Mouse (Mus musculus): ENCODE results near the gene Zkscan5. TPM values are rescaled to one million over a fixed set of nuclear protein-coding genes. Genes with fewer than 3 reads are reported as not detected.
A peak's percentile ranks its signal among the peaks of the same experiment; 100 is the strongest.

The Zkscan5 gene
- total and polyA plus RNA-seq, 2 experiments from 2014 or later: 8.6 to 17.0 TPM

DNA sequence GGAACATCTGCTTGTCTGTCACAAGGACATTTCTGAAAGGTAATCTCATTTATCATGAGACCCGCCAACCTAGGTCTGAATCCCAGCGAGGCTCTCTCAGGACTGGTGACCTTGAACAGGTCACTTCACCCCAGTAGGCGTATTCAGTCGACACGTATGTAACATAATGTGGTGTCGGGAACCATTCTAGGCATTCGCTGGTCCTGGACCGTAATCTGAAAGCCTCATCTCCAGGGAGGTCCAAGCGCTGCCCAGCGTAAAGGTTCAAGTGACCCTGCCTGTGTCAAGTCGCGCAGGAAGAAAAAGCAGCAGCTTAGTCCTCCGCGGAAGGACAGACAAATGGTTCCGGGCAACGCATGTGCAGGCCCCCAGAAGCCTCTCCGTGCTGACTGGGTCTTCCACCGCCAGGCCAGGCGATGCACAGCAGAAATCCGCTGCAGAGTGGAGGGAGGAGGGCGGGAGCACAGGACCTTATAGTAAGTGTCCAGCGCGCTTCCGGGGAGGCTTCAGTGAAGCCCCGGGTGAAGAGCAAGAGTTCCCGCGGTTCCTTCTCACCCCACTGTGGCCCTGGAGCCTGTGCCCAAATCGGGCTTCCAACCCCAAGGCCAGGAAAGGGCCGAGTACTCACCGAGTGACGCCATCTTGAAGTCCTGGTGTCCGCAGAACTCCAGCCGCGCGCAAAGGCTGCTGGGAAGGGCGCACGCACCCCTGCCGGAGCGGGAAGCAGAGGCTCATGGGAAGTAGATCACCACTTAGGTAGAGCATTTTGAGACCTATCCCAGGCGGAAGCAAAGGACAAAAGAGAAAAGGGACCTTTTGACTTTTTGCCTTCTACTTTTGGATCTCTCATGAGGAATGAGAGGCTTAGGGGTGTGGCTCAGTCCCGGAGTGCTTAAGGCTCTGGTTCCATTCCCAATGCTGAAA is 13.2 kb upstream of the Zkscan5 start:
- H3K4me1 ChIP-seq (ENCODE audit: control insufficient read depth, insufficient read depth): peaks cover 13% of the 10 kb centered on the region
- WGBS: 1% methylated on average over 41 of the region's 41 CpGs

GRCm38 (mm10) chr5:145191962-145192361 is 12.4 kb upstream of the Zkscan5 start, which contains the start of gene Atp5j2:
Gene Atp5j2 (minus strand): TSS chr5:145192062.
- WGBS: 93% methylated on average over 2 of the region's 2 CpGs

More for the DNA sequence above, 13.2 kb upstream of the Zkscan5 start:
- Histone ChIP-seq H3K4me2 (ENCODE audit: low read depth, low read length) (peak overlapping the region; percentile 86), H3K27me3 (ENCODE audit: control insufficient read depth, insufficient read depth, low read length) (no peaks in the 10 kb centered on the region), H3K4me3 (ENCODE audit: low read depth, low read length) (peak overlapping the region; percentile 86), H3K9ac (replicated peaks; ENCODE audit: low read depth, low read length) (peak overlapping the region; percentile 94), H3K36me3 (replicated peaks; ENCODE audit: control insufficient read depth, insufficient read depth, low read length) (peaks cover 41% of the 10 kb centered on the region), H3K9me3 (replicated peaks; ENCODE audit: control insufficient read depth, low read length) (no peaks in the 10 kb centered on the region), H3K27ac (ENCODE audit: low read depth) (peak overlapping the region; percentile 92)
- peak; percentile 93 for ATAC-seq (ENCODE audit: insufficient read depth, low read depth)
- peak; percentile 96 for DNase-seq (ENCODE audit: low spot score)
- no peak for TF ChIP-seq CTCF (IDR thresholded peaks at IDR 0.05; ENCODE audit: low read depth)
- no peak for TF ChIP-seq EP300 (IDR thresholded peaks at IDR 0.05; ENCODE audit: low read depth)

GRCm38 (mm10) chr5:145200387-145200786 is 4.0 kb upstream of the Zkscan5 start:
- H3K27me3 ChIP-seq (ENCODE audit: control insufficient read depth, insufficient read depth, low read length): no peaks in the 10 kb centered on the region
- ATAC-seq (ENCODE audit: insufficient read depth, low read depth): no peak
- H3K36me3 ChIP-seq (replicated peaks; ENCODE audit: control insufficient read depth, insufficient read depth, low read length): peaks cover 19% of the 10 kb centered on the region
- H3K4me2 ChIP-seq (ENCODE audit: low read depth, low read length): peak overlapping the region; percentile 91
- DNase-seq (ENCODE audit: low spot score): no peak
- no peaks in the 10 kb centered on the region for H3K9me3 ChIP-seq (replicated peaks; ENCODE audit: control insufficient read depth, low read length)
- peaks cover 6% of the 10 kb centered on the region; the same call in 1 of the 2 replicates for H3K4me1 ChIP-seq (ENCODE audit: control insufficient read depth, insufficient read depth)
- WGBS: 68% methylated on average over 7 of the region's 7 CpGs
- H3K9ac ChIP-seq (replicated peaks; ENCODE audit: low read depth, low read length): no peak overlapping the region
- no peak overlapping the region for H3K27ac ChIP-seq (ENCODE audit: low read depth)
- TF ChIP-seq EP300 (IDR thresholded peaks at IDR 0.05; ENCODE audit: low read depth) (no peak), CTCF (IDR thresholded peaks at IDR 0.05; ENCODE audit: low read depth) (no peak)
- H3K4me3 ChIP-seq (ENCODE audit: low read depth, low read length): peak overlapping the region; percentile 83; the same call in 1 of the 2 replicates

More at GRCm38 (mm10) chr5:145191962-145192361, 12.4 kb upstream of the Zkscan5 start, which contains the start of gene Atp5j2:
- peak within 1 kb of the TSS; percentile 92 for H3K27ac ChIP-seq (ENCODE audit: low read depth)
- peak within 1 kb of the TSS; percentile 94 for H3K9ac ChIP-seq (replicated peaks; ENCODE audit: low read depth, low read length)
- no peaks in the 10 kb centered on the region for H3K27me3 ChIP-seq (ENCODE audit: control insufficient read depth, insufficient read depth, low read length)
- no peaks in the 10 kb centered on the region for H3K9me3 ChIP-seq (replicated peaks; ENCODE audit: control insufficient read depth, low read length)
- no peak for TF ChIP-seq EP300 (IDR thresholded peaks at IDR 0.05; ENCODE audit: low read depth)
- TF ChIP-seq CTCF (IDR thresholded peaks at IDR 0.05; ENCODE audit: low read depth): no peak
- peaks cover 13% of the 10 kb centered on the region for H3K4me1 ChIP-seq (ENCODE audit: control insufficient read depth, insufficient read depth)
- no peak for DNase-seq (ENCODE audit: low spot score)
- no peak for ATAC-seq (ENCODE audit: insufficient read depth, low read depth)
- H3K4me2 ChIP-seq (ENCODE audit: low read depth, low read length): peak within 1 kb of the TSS; percentile 86
- H3K36me3 ChIP-seq (replicated peaks; ENCODE audit: control insufficient read depth, insufficient read depth, low read length): peaks cover 38% of the 10 kb centered on the region
- H3K4me3 ChIP-seq (ENCODE audit: low read depth, low read length): peak within 1 kb of the TSS; percentile 86

DNA sequence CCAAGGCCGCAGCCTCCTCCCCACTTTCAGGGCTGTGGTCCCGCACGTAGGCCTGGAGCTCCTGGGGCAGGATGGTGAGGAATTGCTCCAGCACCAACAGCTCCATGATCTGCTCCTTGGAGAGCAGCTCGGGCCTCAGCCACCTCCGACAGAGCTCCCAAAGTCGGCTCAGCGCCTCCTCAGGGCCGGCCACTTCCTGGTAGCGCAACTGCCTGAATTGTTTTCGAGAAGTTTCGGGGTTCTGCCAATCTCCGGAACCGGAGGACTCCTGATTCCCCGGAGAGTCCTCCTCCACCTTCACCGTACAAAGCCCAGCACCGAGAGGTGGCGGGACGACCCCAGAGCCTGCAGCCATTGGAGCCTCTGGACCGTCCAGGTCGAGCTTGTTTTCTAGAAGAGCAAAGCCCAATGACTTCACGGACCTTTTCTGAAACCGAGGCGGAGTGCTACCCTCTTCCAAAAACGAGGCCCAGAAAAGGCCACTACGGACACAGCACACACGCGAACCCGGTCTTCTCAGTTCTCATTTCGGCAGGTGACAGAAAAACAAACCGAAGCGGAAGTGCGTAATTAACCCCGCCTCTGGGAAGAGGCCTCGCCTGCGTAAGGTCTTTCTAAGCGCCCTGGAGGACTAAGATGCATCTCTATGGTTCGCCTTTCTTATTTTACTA is 2.9 kb upstream of the Zkscan5 start, which contains the start of gene Zkscan14:
Zkscan14 (minus strand) TSS at position 548 of the 671 bp plus-strand sequence.
- H3K4me2 ChIP-seq (ENCODE audit: low read depth, low read length): peak within 1 kb of the TSS; percentile 91
- H3K9me3 ChIP-seq (replicated peaks; ENCODE audit: control insufficient read depth, low read length): no peaks in the 10 kb centered on the region
- 1% methylated on average over 37 of the region's 37 CpGs for WGBS
- H3K36me3 ChIP-seq (replicated peaks; ENCODE audit: control insufficient read depth, insufficient read depth, low read length): 0 out of 2 replicates have a peak, but pooled peaks cover 10% of the 10 kb centered on the region
- H3K4me3 ChIP-seq (ENCODE audit: low read depth, low read length): peak within 1 kb of the TSS; percentile 83
- ATAC-seq (ENCODE audit: insufficient read depth, low read depth): peak; percentile 15; the same call in 1 of the 2 replicates
- H3K4me1 ChIP-seq (ENCODE audit: control insufficient read depth, insufficient read depth): peaks cover 9% of the 10 kb centered on the region; the same call in 1 of the 2 replicates
- TF ChIP-seq EP300 (IDR thresholded peaks at IDR 0.05; ENCODE audit: low read depth): no peak; the same call in 1 of the 2 replicates
- no peak for TF ChIP-seq CTCF (IDR thresholded peaks at IDR 0.05; ENCODE audit: low read depth)
- peak within 1 kb of the TSS; percentile 81 for H3K27ac ChIP-seq (ENCODE audit: low read depth)
- peak within 1 kb of the TSS; percentile 76 for H3K9ac ChIP-seq (replicated peaks; ENCODE audit: low read depth, low read length)
- peak; percentile 89 for DNase-seq (ENCODE audit: low spot score)
- no peaks in the 10 kb centered on the region for H3K27me3 ChIP-seq (ENCODE audit: control insufficient read depth, insufficient read depth, low read length)

- H3K4me2 ChIP-seq (ENCODE audit: low read depth, low read length): no peak overlapping the region
- no peaks in the 10 kb centered on the region for H3K9me3 ChIP-seq (replicated peaks; ENCODE audit: control insufficient read depth, low read length)
- 0 out of 2 replicates have a peak, but pooled peaks cover 4% of the 10 kb centered on the region for H3K36me3 ChIP-seq (replicated peaks; ENCODE audit: control insufficient read depth, insufficient read depth, low read length)
- H3K4me3 ChIP-seq (ENCODE audit: low read depth, low read length): no peak overlapping the region
- peaks cover 10% of the 10 kb centered on the region; the same call in 1 of the 2 replicates for H3K4me1 ChIP-seq (ENCODE audit: control insufficient read depth, insufficient read depth)
- no peak overlapping the region for H3K27ac ChIP-seq (ENCODE audit: low read depth)
- no peaks in the 10 kb centered on the region for H3K27me3 ChIP-seq (ENCODE audit: control insufficient read depth, insufficient read depth, low read length)
- no peak overlapping the region for H3K9ac ChIP-seq (replicated peaks; ENCODE audit: low read depth, low read length)
- TF ChIP-seq CTCF (IDR thresholded peaks at IDR 0.05; ENCODE audit: low read depth) (no peak), EP300 (IDR thresholded peaks at IDR 0.05; ENCODE audit: low read depth) (no peak)
- WGBS: 42% methylated on average over 3 of the region's 3 CpGs
- DNase-seq (ENCODE audit: low spot score) (no peak), ATAC-seq (ENCODE audit: insufficient read depth, low read depth) (no peak)
Measured at GRCm38 (mm10) chr5:145202446-145202845, 1.9 kb upstream of the Zkscan5 start.
